Mouse (Mus musculus): ENCODE data around the gene Dcpp1. TPM values are rescaled to one million over a fixed set of nuclear protein-coding genes. Genes with fewer than 3 reads are reported as not detected.
"Not testable (repeated sequence)": the region's sequence is repeated elsewhere in the genome, so short reads cannot be mapped to it uniquely, and the experiment has no call there.

Dcpp1 gene
- not detected in 2 replicates for polyA plus RNA-seq (2016; fragmentation: Nextera tagmentation; extraction: Ambion mirVana)

DNA sequence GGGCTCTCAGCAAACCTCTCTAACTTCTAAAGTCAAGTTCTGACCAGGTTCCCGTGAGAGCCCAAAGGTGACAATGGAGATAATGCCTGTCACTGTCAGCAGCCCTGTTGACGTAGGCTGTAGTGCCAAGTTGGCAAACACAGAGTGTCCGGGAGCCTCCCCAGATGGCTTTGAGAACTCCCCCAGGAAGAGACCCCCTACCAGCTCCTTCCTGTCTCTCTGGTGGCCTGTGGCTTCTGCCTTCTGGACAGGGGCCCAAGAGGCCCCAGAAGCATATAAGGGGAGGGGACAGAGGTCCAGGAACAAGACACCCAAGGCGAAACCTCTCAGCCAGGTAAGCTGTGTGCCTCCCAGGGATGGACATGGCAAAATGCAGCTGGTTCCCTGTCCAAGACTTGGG lies at the start of gene Dcpp1, which contains the start of gene Dcpp2:
TSS of gene Dcpp1 (plus strand) at position 301 of the 400 bp plus-strand sequence.
TSS of gene Dcpp2 (plus strand) at position 305 of the 400 bp plus-strand sequence.
- H3K27me3 ChIP-seq (replicated peaks); H3K4me1 ChIP-seq; H3K27ac ChIP-seq; H3K4me2 ChIP-seq (replicated peaks); H3K4me3 ChIP-seq; H3K9me3 ChIP-seq; H3K9ac ChIP-seq; H3K36me3 ChIP-seq; ATAC-seq (ENCODE audit: low FRiP score, low read depth): not testable (repeated sequence)
- 81% methylated on average over 4 of the region's 4 CpGs for WGBS

DNA sequence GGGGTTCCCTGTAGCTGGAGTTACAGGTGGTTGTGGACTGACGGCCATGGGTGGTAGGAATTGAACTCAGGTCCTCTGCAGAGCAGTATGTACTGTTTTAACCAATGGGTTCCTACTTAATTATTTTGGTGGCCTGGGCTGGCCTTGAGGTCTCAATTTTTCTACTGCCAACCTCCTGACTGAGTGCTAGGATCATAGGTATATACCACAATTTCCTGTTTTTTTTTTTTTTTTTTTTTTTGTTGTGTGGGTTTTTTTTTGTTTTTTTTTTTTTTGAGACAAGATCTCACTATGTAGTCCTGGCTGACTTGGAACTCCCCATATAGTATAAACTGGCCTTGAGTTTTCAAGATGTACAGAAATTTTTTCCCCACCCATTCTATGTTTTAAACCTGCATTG lies 49.5 kb upstream of the Dcpp1 start:
- no peak overlapping the region for H3K9ac ChIP-seq
- H3K4me1 ChIP-seq = peaks cover 15% of the 10 kb centered on the region
- 94% methylated on average over 1 of the region's 1 CpGs for WGBS
- no peak overlapping the region for H3K4me2 ChIP-seq (replicated peaks)
- H3K27me3 ChIP-seq (replicated peaks) = peaks cover 17% of the 10 kb centered on the region
- no peak overlapping the region for H3K27ac ChIP-seq
- H3K4me3 ChIP-seq = no peak overlapping the region
- ATAC-seq (ENCODE audit: low FRiP score, low read depth) = no peak
- peaks cover 9% of the 10 kb centered on the region for H3K36me3 ChIP-seq
- H3K9me3 ChIP-seq = no peaks in the 10 kb centered on the region

DNA sequence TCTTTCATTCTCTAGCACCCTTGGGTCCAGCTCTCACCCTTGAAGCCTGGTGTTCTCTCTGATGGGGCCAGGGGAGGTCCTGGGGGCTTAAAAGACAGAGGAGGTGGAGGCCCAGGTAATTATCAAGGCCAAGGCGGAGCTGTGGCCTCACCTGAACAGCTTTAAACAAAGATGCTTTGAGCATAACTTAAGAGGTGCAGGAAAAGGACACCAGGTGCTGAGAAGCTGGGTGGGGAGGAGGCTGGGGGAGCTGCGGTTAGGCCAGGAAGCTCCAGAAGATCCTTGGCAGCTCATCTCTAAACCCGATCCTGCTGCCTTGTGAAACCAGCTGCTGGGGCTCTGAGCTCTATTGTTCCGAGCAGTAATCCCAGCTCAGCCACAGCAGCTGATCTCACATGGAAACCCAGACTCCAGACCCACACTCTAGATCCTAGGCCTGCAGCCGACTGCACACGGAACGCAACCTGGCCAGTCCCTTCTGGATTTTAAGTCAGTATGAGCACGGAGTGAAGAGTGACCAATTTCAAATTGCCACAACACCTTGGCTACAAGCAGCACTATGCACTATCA lies 44.6 kb upstream of the Dcpp1 start, which contains the start of gene Prss33:
TSS of gene Prss33 (minus strand) at position 51 of the 570 bp plus-strand sequence.
- Histone ChIP-seq H3K27ac (no peak within 1 kb of the TSS), H3K9me3 (no peaks in the 10 kb centered on the region), H3K4me3 (no peak within 1 kb of the TSS), H3K4me1 (no peaks in the 10 kb centered on the region), H3K9ac (no peak within 1 kb of the TSS), H3K27me3 (replicated peaks) (peaks cover 21% of the 10 kb centered on the region), H3K4me2 (replicated peaks) (no peak within 1 kb of the TSS), H3K36me3 (no peaks in the 10 kb centered on the region)
- 79% methylated on average over 8 of the region's 8 CpGs for WGBS
- no peak for ATAC-seq (ENCODE audit: low FRiP score, low read depth)

DNA sequence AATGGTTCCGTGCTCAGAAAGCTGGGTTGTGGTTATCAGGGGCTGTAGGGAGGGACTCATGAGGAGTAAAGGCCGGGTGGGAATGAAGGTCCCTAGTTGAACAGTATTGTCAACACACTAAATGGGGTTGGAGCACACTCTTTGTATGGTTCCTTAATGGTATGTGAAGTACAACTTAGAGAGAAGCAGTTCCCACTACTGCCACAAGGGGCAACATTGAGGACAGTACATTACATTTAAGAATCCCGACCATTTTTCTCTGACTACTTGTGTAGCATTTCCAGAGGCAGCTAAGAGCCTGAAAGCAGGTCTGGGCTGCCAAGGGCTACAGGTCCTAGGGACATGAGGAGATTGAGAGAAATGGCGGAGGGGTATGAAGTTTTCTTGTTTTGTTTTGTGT lies 39.5 kb upstream of the Dcpp1 start:
- H3K9ac ChIP-seq = no peak overlapping the region

DNA sequence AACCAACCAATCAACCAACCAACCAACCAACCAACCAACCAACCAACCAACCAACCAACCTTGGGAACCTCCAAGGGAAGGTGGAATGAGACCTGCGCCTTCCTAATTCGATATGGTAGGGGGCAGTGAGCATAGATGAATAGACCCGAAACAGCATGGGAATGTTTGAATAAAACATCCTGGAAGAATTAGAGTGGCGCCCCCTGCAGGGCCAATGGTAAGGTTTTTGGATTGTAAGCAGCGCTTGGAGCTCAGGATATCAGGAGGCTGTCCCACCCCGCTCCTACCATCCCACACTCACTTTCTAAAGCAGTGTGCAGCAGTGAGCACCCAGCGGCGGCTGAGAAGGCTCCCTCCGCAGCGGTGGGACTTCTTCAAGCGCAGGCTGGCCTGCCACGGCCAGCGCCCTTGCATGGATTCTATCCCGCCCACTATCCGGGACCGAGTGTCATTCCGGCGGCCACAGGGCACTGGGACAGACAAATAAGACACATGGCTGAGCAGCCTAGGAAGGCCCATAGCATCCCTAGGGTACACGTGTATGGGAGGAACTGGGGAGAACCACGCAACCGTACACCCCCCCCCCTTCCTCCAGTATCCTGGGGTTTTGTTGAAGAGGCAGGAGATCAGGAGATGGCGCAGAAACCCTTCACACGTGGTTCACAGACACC lies 37.4 kb upstream of the Dcpp1 start:
- no peak overlapping the region for H3K9ac ChIP-seq

More for the DNA sequence above, 39.5 kb upstream of the Dcpp1 start:
- Histone ChIP-seq H3K27ac (no peak overlapping the region), H3K4me1 (no peaks in the 10 kb centered on the region), H3K9me3 (no peaks in the 10 kb centered on the region), H3K27me3 (replicated peaks) (peaks cover 8% of the 10 kb centered on the region; the same call in 1 of the 2 replicates), H3K36me3 (no peaks in the 10 kb centered on the region), H3K4me2 (replicated peaks) (no peak overlapping the region), H3K4me3 (no peak overlapping the region)
- 27% methylated on average over 4 of the region's 4 CpGs for WGBS
- no peak for ATAC-seq (ENCODE audit: low FRiP score, low read depth)

DNA sequence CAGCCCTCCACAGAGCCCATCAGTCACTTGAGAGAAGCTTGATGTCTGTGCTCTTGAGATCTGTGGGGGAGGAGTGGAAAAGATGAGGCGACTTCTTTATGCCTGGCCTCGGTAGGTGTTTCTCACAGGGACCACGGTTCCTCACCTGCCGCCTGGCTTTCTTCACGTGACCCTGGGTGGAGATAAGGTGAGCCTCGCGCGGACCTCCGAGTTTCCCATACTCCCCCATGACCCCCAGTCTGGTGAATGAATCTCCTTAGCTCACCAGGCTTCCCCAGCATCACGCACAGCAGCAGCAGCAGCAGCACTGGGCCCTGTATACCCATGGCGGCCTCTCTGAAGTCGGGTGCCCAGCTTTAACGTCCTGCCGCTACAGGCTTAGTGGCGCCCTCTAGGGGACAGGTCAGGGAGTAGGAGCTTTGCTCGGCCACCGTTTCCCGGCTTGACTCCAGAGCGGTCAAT lies 36.8 kb upstream of the Dcpp1 start, which contains the start of the genes Prss32 and Prss41:
TSS of gene Prss32 (plus strand) at position 44 of the 462 bp plus-strand sequence.
TSS of gene Prss41 (minus strand) at position 361 of the 462 bp plus-strand sequence.
- ATAC-seq (ENCODE audit: low FRiP score, low read depth) = 0 out of 2 replicates have a peak, but pooled peaks have one; percentile 33
- no peaks in the 10 kb centered on the region for H3K36me3 ChIP-seq
- no peaks in the 10 kb centered on the region for H3K4me1 ChIP-seq
- WGBS = 17% methylated on average over 19 of the region's 19 CpGs
- H3K27me3 ChIP-seq (replicated peaks) = 0 out of 2 replicates have a peak, but pooled peaks cover 7% of the 10 kb centered on the region
- no peak within 1 kb of the TSS for H3K9ac ChIP-seq
- H3K4me3 ChIP-seq = no peak within 1 kb of the TSS
- no peak within 1 kb of the TSS for H3K27ac ChIP-seq
- no peaks in the 10 kb centered on the region for H3K9me3 ChIP-seq
- H3K4me2 ChIP-seq (replicated peaks) = peak within 1 kb of the TSS; percentile 45

More for the DNA sequence above, 37.4 kb upstream of the Dcpp1 start:
- Histone ChIP-seq H3K27me3 (replicated peaks) (0 out of 2 replicates have a peak, but pooled peaks cover 7% of the 10 kb centered on the region), H3K36me3 (no peaks in the 10 kb centered on the region), H3K27ac (no peak overlapping the region), H3K9me3 (no peaks in the 10 kb centered on the region), H3K4me1 (no peaks in the 10 kb centered on the region), H3K4me3 (no peak overlapping the region), H3K4me2 (replicated peaks) (peak overlapping the region; percentile 45)
- ATAC-seq (ENCODE audit: low FRiP score, low read depth) = no peak
- 45% methylated on average over 23 of the region's 23 CpGs for WGBS

DNA sequence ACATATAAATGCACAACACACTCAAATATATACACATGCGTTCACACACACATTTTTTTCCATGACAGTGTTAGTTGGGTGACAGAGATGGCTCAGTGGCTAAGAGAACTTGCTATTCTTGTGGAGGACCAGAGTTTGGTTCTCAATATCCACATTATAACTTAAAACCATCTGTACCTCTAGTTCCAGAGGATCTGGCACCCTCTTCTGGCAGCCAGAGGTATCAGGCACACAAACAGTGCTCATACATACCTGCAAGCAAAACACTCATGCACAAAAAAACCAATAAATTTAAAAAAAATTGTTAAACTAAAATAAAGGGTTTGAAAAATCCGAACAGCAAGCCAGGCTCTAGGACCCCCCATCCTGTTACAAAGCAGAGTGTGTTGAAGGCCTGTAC lies 30.6 kb upstream of the Dcpp1 start:
- Histone ChIP-seq H3K27ac (no peak overlapping the region), H3K4me2 (replicated peaks) (no peak overlapping the region), H3K36me3 (no peaks in the 10 kb centered on the region), H3K4me3 (no peak overlapping the region), H3K27me3 (replicated peaks) (0 out of 2 replicates have a peak, but pooled peaks cover 3% of the 10 kb centered on the region), H3K9ac (no peak overlapping the region), H3K4me1 (no peaks in the 10 kb centered on the region), H3K9me3 (no peaks in the 10 kb centered on the region)
- WGBS = 60% methylated on average over 2 of the region's 2 CpGs
- no peak for ATAC-seq (ENCODE audit: low FRiP score, low read depth)

DNA sequence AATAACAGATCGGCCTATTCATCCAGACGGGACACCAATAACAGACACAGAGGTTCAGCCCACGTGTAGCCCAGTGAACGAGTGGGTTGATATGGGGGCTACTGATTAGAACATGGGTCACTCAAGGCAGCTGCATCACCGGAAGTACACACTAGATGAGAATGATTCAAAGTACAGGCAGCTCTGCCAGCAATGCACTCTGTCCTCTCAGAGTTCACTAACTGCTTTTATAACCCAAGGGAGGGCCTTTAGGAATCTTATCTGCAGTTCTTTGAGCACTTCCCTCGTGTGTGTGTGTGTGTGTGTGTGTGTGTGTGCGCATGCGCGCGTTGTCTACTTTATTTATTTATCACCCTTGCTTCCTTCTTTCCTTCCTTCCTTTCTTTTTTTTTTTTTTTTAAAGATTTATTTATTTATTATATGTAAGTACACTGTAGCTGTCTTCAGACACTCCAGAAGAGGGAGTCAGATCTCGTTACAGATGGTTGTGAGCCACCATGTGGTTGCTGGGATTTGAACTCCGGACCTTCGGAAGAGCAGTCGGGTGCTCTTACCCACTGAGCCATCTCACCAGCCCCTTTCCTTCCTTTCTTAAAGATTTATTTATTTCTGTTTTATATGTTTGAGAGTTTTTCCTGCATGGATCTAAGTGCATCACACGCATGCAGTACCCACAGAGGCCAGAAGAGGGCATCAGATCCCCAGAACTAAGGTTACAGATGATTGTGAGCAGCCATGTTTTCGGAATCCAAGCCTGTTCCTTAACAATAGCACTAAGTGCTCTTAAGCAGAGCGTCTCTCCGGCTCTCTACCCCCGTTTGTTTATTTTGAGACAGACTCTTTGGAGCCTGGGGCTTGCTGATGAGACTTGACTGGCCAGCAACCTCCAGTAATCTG lies 29.6 kb upstream of the Dcpp1 start:
- no peaks in the 10 kb centered on the region for H3K36me3 ChIP-seq
- H3K4me1 ChIP-seq = no peaks in the 10 kb centered on the region
- H3K27me3 ChIP-seq (replicated peaks) = 0 out of 2 replicates have a peak, but pooled peaks cover 3% of the 10 kb centered on the region
- H3K27ac ChIP-seq = no peak overlapping the region
- H3K4me3 ChIP-seq = no peak overlapping the region
- ATAC-seq (ENCODE audit: low FRiP score, low read depth) = peak; percentile 4; the same call in 1 of the 2 replicates
- no peak overlapping the region for H3K4me2 ChIP-seq (replicated peaks)
- no peak overlapping the region for H3K9ac ChIP-seq
- H3K9me3 ChIP-seq = no peaks in the 10 kb centered on the region
- WGBS = 63% methylated on average over 19 of the region's 19 CpGs

DNA sequence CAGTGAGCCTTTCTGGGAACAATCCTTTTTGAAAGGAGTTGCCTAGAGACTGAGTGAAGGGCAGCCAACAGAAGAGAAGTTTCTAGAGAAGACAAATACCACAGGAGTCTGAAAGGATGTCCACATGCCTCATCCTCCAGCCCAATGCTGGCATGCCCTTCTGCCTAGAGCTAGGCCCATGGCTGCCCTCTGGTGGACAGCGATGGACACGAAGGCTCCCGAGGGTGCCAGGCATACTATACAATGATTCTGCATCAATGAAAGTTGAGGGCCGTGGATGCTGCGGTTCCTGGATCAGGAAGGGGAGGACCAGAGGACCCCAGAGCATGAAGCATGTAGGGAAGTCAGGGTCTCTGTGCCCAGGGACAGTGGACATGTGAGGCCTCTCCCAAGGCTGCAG lies 27.4 kb upstream of the Dcpp1 start:
- Histone ChIP-seq H3K4me1 (no peaks in the 10 kb centered on the region), H3K36me3 (no peaks in the 10 kb centered on the region), H3K9ac (no peak overlapping the region), H3K27me3 (replicated peaks) (no peaks in the 10 kb centered on the region), H3K4me3 (no peak overlapping the region), H3K4me2 (replicated peaks) (no peak overlapping the region), H3K9me3 (no peaks in the 10 kb centered on the region), H3K27ac (no peak overlapping the region)
- no peak; the same call in 1 of the 2 replicates for ATAC-seq (ENCODE audit: low FRiP score, low read depth)
- 33% methylated on average over 5 of the region's 5 CpGs for WGBS

DNA sequence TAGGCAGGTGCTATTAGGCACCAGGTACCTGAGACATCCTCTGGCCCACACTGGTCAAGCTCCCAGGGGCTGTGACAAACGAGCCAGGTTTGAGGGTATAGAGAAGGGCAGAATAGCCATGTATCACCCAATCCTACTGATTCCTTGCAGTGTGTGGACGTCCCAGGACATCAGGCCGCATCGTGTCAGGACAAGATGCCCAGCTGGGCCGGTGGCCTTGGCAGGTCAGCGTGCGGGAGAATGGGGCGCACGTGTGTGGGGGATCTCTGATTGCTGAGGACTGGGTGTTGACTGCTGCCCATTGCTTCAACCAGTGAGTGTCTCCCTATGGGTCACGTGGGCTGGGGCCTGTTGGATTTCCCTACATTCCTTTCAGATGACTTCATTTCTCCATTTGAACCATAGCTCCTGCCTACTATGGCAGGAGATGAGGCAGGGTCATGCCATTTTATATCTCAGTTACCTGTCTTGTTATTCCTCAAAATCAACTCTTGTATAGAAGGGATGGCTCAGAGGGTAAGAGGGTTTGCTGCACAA lies 26.4 kb upstream of the Dcpp1 start:
- no peak overlapping the region for H3K9ac ChIP-seq
- H3K9me3 ChIP-seq = no peaks in the 10 kb centered on the region
- H3K36me3 ChIP-seq = no peaks in the 10 kb centered on the region
- 86% methylated on average over 10 of the region's 10 CpGs for WGBS
- H3K4me3 ChIP-seq = no peak overlapping the region
- H3K4me1 ChIP-seq = no peaks in the 10 kb centered on the region
- no peaks in the 10 kb centered on the region for H3K27me3 ChIP-seq (replicated peaks)
- H3K27ac ChIP-seq = no peak overlapping the region
- H3K4me2 ChIP-seq (replicated peaks) = no peak overlapping the region
- no peak for ATAC-seq (ENCODE audit: low FRiP score, low read depth)

DNA sequence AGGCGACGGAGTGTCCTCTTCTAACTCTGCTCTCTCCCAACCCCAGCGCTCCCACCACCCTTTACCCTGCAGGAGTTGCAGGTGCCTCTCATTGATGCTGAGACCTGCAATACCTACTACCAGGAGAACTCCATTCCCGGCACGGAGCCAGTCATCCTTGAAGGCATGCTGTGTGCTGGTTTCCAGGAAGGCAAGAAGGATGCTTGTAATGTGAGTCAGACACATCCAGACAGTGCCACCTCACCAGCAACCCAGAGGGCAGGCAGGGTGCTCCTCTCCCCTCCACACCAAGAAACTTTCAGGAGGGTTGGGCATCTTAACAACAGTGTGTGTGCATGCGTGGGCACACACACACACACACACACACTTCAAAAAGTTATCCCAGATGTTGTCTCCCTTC lies 23.5 kb upstream of the Dcpp1 start:
- H3K4me1 ChIP-seq = no peaks in the 10 kb centered on the region
- H3K9ac ChIP-seq = no peak overlapping the region
- H3K9me3 ChIP-seq = no peaks in the 10 kb centered on the region
- no peak for ATAC-seq (ENCODE audit: low FRiP score, low read depth)
- H3K27ac ChIP-seq = no peak overlapping the region
- WGBS = 84% methylated on average over 6 of the region's 6 CpGs
- no peaks in the 10 kb centered on the region for H3K27me3 ChIP-seq (replicated peaks)
- H3K36me3 ChIP-seq = no peaks in the 10 kb centered on the region
- H3K4me3 ChIP-seq = no peak overlapping the region
- no peak overlapping the region for H3K4me2 ChIP-seq (replicated peaks)

Data from neural tube, embryonic 12.5 days (tissue).